Mouse (Mus musculus) G1E (cell line): ENCODE measurements around the gene Fbn1.

Source experiments
- CTCF ChIP-seq: IDR thresholded peaks from 2 replicates; pipeline ENCODE4 v1.5.1; 2012; ENCODE audit warnings: low read depth, low read length, inconsistent platforms, mixed read lengths
- GATA1 ChIP-seq: IDR thresholded peaks from 2 replicates; pipeline ENCODE4 v1.6.1; 2012; ENCODE audit warnings: borderline replicate concordance, low read length, inconsistent platforms, mixed read lengths
- POLR2AphosphoS5 ChIP-seq: IDR thresholded peaks from 2 replicates; pipeline ENCODE4 v1.6.1; 2012; ENCODE audit warnings: low read depth, low read length, inconsistent platforms; ENCODE audit not compliant: insufficient replicate concordance

DNA sequence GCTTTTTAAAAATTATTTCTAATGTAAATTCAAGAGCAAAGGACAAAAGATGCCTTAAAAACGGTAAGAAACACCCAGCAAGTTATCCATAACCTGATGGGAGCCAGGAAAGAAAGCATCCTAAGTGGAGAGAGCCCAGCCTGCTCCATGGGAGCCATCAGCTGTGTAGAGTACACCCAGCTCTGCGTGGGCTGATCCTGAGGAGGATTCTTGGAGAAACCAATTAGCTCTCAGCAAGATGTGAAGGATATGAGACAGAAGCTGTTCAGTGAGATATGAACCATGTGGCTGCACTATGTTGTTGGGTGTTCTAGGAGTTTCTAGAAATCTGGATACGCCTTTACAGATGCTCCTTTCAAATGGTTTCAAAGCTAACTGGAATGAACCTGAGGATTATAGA, 202.1 kb downstream of the Fbn1 start:
- no peak for TF ChIP-seq CTCF
- no peak for TF ChIP-seq GATA1
- TF ChIP-seq POLR2AphosphoS5, result no peak
